Mouse (Mus musculus) cerebellum, postnatal 25 days (tissue): ENCODE results near the gene Gm17660.
"Not testable (repeated sequence)": the region's sequence is repeated elsewhere in the genome, so short reads cannot be mapped to it uniquely, and the experiment has no call there.

ENCODE experiments used
- DNase-seq, 2 experiments: peaks; one replicate each; pipeline ENCODE4 v3.0.0; 2021; ENCODE audit warnings: mixed read lengths in 2 of 2

Gene Gm17660

GRCm38 (mm10) chr5:104039154-104039932 lies 38.1 kb downstream of the Gm17660 start:
- peak; percentile 25 to 67 for DNase-seq

- no peak for DNase-seq
These were observed 40.7 kb downstream of the Gm17660 start for GRCm38 (mm10) chr5:104036686-104037085.

GRCm38 (mm10) chr5:104035824-104036223 lies 41.6 kb downstream of the Gm17660 start:
- DNase-seq, result no peak

GRCm38 (mm10) chr5:104035066-104035465 lies 42.3 kb downstream of the Gm17660 start:
- no peak for DNase-seq

- DNase-seq, result no peak
These were observed 44.8 kb downstream of the Gm17660 start for GRCm38 (mm10) chr5:104032434-104033097.

GRCm38 (mm10) chr5:104025245-104025854 lies 52.1 kb downstream of the Gm17660 start:
- DNase-seq, result no peak

GRCm38 (mm10) chr5:104024762-104025161 lies 52.6 kb downstream of the Gm17660 start:
- no peak for DNase-seq

GRCm38 (mm10) chr5:104024193-104024592 lies 53.2 kb downstream of the Gm17660 start:
- DNase-seq, result not testable (repeated sequence)

- no peak for DNase-seq
These were observed 54.0 kb downstream of the Gm17660 start for GRCm38 (mm10) chr5:104023289-104024020.

- no peak for DNase-seq
These were observed 54.9 kb downstream of the Gm17660 start for GRCm38 (mm10) chr5:104022558-104022957.

- DNase-seq, result peak; percentile 72
These were observed 55.6 kb downstream of the Gm17660 start, which contains the start of gene Hsd17b11 for GRCm38 (mm10) chr5:104021597-104022378. TSS of gene Hsd17b11 (minus strand) at chr5:104021919.
